Mouse (Mus musculus) layer of hippocampus, adult 2 months (tissue): ENCODE measurements around the gene Irs3. TPM values are rescaled to one million over a fixed set of nuclear protein-coding genes. Genes with fewer than 3 reads are reported as not detected.

ENCODE experiments used
- DNase-seq, 2 experiments: peaks; one replicate each; pipeline ENCODE4 v3.0.0; 2022; ENCODE audit warnings: low spot score in 2 of 2
- H3K27ac ChIP-seq: fragments of 200-600 bp; 2 replicates; pipeline ENCODE4 v1.8.1; 2022
- H3K4me3 ChIP-seq: fragments of 200-600 bp; 2 replicates; pipeline ENCODE4 v1.8.1; 2022; ENCODE audit warnings: mild to moderate bottlenecking
- CTCF ChIP-seq: fragments of 200-600 bp; conservative IDR thresholded peaks from 2 replicates; pipeline ENCODE4 v1.8.1; 2022; ENCODE audit warnings: antibody characterized with exemption, mild to moderate bottlenecking, moderate library complexity
- long read RNA-seq, 2 experiments: library from polyadenylated mRNA; stranded (forward); transcript quantifications; one replicate each; pipeline ENCODE4 v2.0.0; 2021; ENCODE audit warnings: borderline mapping rate in 2 of 2
- total RNA-seq, 2 experiments: library from RNA; stranded (reverse); gene quantifications; 2 replicates each; pipeline ENCODE4 v1.2.3; 2021

The Irs3 gene
- under 1 TPM in 1 of 2 experiments, not detected in 1; 0.15 TPM for total RNA-seq
- long read RNA-seq, experiment 1: 0 reads
- long read RNA-seq, experiment 2: 0 reads

- H3K4me3 ChIP-seq: peak within 1 kb of the TSS; percentile 16; the same call in 1 of the 2 replicates
- TF ChIP-seq CTCF: no peak
- no peak within 1 kb of the TSS for H3K27ac ChIP-seq
- no peak for DNase-seq
Measured at GRCm38 (mm10) chr5:137645652-137646091, at the start of gene Irs3. TSS of gene Irs3 (minus strand) at chr5:137645714.

- Histone ChIP-seq H3K4me3 (no peak overlapping the region), H3K27ac (no peak overlapping the region)
- DNase-seq: no peak
- TF ChIP-seq CTCF: no peak
Measured at GRCm38 (mm10) chr5:137694796-137695195, 49.3 kb upstream of the Irs3 start.

- no peak overlapping the region for H3K27ac ChIP-seq
- TF ChIP-seq CTCF: no peak
- no peak for DNase-seq
- no peak overlapping the region for H3K4me3 ChIP-seq
Measured at GRCm38 (mm10) chr5:137691881-137692280, 46.4 kb upstream of the Irs3 start.

- TF ChIP-seq CTCF: no peak
- H3K4me3 ChIP-seq: no peak overlapping the region
- DNase-seq: no peak
- no peak overlapping the region for H3K27ac ChIP-seq
Measured at GRCm38 (mm10) chr5:137690531-137690930, 45.0 kb upstream of the Irs3 start.

GRCm38 (mm10) chr5:137689974-137690373, 44.5 kb upstream of the Irs3 start:
- no peak for TF ChIP-seq CTCF
- Histone ChIP-seq H3K27ac (no peak overlapping the region), H3K4me3 (no peak overlapping the region)
- DNase-seq: no peak

GRCm38 (mm10) chr5:137686127-137686790, 40.7 kb upstream of the Irs3 start:
- no peak for TF ChIP-seq CTCF
- H3K4me3 ChIP-seq: no peak overlapping the region
- H3K27ac ChIP-seq: no peak overlapping the region
- no peak for DNase-seq

- no peak for DNase-seq
- no peak overlapping the region for H3K4me3 ChIP-seq
- no peak for TF ChIP-seq CTCF
- no peak overlapping the region for H3K27ac ChIP-seq
Measured at GRCm38 (mm10) chr5:137685653-137686052, 40.1 kb upstream of the Irs3 start.

- peak within 1 kb of the TSS; percentile 98 for H3K4me3 ChIP-seq
- TF ChIP-seq CTCF: peak; percentile 50
- peak within 1 kb of the TSS; percentile 93 for H3K27ac ChIP-seq
- DNase-seq: peak; percentile 98 to 100
Measured at GRCm38 (mm10) chr5:137684294-137685123, 39.0 kb upstream of the Irs3 start, which contains the start of gene Agfg2. TSS of gene Agfg2 (minus strand) at chr5:137684726.

GRCm38 (mm10) chr5:137683388-137684293, 38.1 kb upstream of the Irs3 start:
- peak overlapping the region; percentile 93 for H3K27ac ChIP-seq
- DNase-seq: no peak
- no peak for TF ChIP-seq CTCF
- peak overlapping the region; percentile 98 for H3K4me3 ChIP-seq

- H3K4me3 ChIP-seq: peak overlapping the region; percentile 98
- peak overlapping the region; percentile 93 for H3K27ac ChIP-seq
- no peak for TF ChIP-seq CTCF
- DNase-seq: no peak
Measured at GRCm38 (mm10) chr5:137682526-137682925, 37.0 kb upstream of the Irs3 start.

- DNase-seq: no peak
Measured at GRCm38 (mm10) chr5:137679726-137680125, 34.2 kb upstream of the Irs3 start.

GRCm38 (mm10) chr5:137678736-137679135, 33.2 kb upstream of the Irs3 start:
- DNase-seq: no peak
- H3K4me3 ChIP-seq: no peak overlapping the region
- H3K27ac ChIP-seq: peak overlapping the region; percentile 57; the same call in 1 of the 2 replicates
- TF ChIP-seq CTCF: no peak

More at GRCm38 (mm10) chr5:137679726-137680125, 34.2 kb upstream of the Irs3 start:
- H3K4me3 ChIP-seq: no peak overlapping the region
- TF ChIP-seq CTCF: no peak
- H3K27ac ChIP-seq: no peak overlapping the region
